Mouse (Mus musculus) lung, postnatal 10 days (tissue): Measurements from ENCODE around the gene Ccdc54.

ENCODE experiments used
- DNase-seq: peaks from one replicate; pipeline ENCODE4 v3.0.0; 2021

Gene Ccdc54

GRCm38 (mm10) chr16:50591054-50591453 is at the start of gene Ccdc54:
Gene Ccdc54 (minus strand): TSS chr16:50591154.
- DNase-seq, result no peak

DNA sequence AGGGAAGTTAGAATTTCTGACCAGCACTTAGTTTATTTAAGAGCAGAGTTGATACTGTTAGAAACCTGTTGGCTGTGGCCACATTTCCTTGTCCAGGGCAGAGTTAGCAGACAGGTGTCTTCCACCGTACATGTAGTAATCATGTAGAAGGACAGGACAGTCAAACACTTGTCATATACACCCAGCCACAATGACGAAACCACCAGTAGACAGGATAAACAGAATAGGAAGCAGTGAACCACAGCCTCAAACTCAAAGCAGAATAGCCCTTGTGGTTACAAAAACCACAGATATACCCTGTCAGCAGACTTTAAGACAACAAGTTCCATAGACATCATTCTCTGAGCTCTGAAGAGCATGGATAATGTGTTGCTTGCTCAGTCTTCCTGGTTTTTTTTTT is 41.6 kb upstream of the Ccdc54 start:
- no peak for DNase-seq

DNA sequence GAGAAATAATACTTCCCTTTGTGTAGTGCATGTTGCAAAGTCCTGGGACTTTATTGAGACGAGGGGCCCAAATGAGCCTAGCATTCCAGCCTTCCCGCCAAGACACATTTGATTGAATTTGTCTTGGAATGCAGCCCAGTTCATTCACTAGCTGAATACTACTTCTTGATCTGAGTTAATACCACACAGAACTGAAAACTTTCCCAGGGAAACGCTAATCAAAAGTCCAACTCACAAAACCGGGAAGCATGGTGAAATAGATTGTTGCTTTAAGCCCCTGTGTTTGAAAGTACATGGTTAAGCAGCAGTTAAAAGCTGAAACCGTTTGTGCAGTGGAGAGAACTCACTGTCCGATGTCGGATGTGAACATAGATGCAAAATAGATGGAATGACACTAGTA is 24.6 kb upstream of the Ccdc54 start:
- DNase-seq, result no peak

GRCm38 (mm10) chr16:50612944-50613343 is 22.0 kb upstream of the Ccdc54 start:
- DNase-seq, result no peak

DNA sequence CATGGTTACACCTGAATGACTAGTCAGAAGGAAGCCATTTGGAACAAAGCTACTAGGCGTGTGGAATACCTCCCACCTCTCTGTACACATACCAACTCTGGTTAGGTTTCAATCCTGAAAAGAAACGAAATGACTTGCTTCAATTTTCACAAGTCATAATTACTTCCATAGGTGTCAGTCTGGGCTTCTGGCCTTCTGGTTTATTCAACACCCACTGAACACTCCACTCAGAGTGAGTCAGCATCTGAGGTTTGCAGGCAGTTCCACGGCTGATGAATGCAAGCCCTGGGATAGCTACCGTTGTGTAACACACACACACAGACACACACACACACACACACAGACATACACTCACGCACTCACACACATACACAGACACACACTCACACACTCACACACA is 19.6 kb upstream of the Ccdc54 start:
- DNase-seq, result no peak

DNA sequence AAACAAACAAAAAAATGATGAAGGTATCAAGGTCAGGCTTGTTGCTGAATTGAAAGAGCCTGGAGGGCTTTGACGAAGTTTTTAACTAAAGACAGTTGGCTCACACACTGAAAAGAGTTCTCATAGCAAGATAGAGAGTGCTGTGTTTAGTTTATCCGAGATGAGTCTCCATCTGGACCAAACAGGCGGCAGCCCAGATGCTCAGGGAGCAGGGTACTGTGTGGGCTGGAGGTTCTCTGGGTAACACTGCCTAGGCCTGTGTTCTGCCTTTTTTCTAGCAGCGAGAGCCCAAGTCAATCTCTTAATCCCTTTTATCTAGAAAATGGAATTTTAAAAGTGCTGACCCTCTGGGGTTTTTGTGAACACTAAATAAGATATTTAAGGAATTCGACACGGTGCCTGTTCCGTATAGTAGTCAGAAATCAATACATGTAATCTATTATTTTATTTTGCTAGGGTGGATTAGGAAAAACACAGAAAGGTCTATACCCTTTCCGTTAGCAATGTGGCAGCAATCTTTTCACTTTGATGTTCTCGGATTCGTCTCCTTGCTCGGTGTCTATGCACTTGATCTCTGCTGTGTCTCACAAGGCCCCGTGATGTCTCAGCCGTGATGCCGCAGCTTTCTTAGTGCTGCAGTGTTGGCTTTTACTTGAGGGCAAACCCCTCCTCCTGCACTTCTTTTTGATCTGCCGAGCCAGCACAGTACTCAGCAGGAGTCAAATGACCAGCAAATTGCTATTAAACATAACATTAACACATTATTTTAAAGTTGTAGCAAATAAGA is 17.0 kb upstream of the Ccdc54 start:
- DNase-seq, result no peak

DNA sequence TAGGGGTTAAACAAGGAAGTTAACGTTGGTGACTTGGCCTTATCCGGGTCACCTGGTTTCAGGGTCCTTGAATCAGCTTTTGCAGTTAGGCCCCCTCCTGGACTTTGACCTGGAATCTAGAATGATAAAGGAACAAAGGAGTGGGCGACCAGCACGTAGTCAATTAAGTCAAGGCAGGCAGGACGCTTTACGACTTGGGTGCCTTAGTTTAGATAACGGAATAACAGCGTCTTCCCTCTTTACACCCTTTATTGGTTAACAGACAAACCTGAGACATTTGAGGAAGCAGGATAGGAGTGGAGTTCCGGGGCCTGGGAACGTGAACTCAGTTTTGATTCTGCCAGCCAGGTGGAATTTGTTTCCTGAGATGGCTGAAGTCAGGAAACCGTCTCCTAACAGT is 13.9 kb upstream of the Ccdc54 start:
- DNase-seq, result no peak

GRCm38 (mm10) chr16:50601947-50602346 is 11.0 kb upstream of the Ccdc54 start:
- no peak for DNase-seq

- no peak for DNase-seq
Measured at GRCm38 (mm10) chr16:50600665-50601064, 9.7 kb upstream of the Ccdc54 start.

DNA sequence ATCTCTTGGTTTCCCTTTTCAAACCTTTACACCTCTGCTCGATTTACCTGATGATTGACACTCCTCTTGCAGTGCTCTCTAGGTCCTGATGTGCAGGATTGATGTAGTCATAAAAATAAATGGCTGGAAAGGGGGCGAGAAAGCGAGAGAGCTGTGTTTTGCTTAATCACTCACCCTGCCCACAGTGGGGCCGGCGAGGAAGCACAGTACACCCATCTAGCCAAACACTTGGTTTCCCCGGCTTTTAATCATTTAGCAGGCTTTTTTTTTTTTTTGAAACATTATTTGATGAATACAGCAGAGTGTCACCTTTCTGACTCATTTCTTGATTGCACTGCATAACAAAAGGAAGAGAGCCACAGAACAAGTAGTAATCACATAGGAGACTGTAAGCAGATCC is 5.7 kb upstream of the Ccdc54 start:
- no peak for DNase-seq

GRCm38 (mm10) chr16:50596171-50596570 is 5.2 kb upstream of the Ccdc54 start:
- DNase-seq, result no peak

- DNase-seq, result no peak
Measured at GRCm38 (mm10) chr16:50594876-50595275, 3.9 kb upstream of the Ccdc54 start.

GRCm38 (mm10) chr16:50593361-50593760 is 2.4 kb upstream of the Ccdc54 start:
- no peak for DNase-seq

GRCm38 (mm10) chr16:50589574-50590151 is 1.3 kb downstream of the Ccdc54 start:
- no peak for DNase-seq

- DNase-seq, result no peak
Measured at GRCm38 (mm10) chr16:50588191-50588590, 2.8 kb downstream of the Ccdc54 start.

DNA sequence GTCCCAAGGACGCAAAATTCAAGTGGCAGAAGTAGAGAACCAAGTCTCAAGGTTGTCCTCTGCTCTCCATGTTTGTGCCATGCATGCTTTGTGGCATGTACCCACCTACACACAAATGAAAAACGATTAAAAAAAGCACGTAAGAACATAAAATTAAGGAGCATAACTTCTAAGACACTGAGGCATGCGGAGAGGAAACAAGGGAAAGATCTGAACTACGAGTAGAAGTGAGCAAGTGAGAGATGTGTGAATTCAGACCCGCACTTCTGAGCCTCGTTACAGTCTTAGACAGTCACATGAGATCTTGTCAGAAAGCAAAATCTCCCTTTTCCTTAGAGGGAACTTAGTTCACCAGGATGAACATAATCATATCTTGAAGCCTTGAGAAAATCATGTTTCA is 3.8 kb downstream of the Ccdc54 start:
- DNase-seq, result no peak

GRCm38 (mm10) chr16:50578361-50578760 is 12.6 kb downstream of the Ccdc54 start:
- DNase-seq, result no peak

GRCm38 (mm10) chr16:50572557-50572956 is 18.4 kb downstream of the Ccdc54 start:
- DNase-seq, result no peak

DNA sequence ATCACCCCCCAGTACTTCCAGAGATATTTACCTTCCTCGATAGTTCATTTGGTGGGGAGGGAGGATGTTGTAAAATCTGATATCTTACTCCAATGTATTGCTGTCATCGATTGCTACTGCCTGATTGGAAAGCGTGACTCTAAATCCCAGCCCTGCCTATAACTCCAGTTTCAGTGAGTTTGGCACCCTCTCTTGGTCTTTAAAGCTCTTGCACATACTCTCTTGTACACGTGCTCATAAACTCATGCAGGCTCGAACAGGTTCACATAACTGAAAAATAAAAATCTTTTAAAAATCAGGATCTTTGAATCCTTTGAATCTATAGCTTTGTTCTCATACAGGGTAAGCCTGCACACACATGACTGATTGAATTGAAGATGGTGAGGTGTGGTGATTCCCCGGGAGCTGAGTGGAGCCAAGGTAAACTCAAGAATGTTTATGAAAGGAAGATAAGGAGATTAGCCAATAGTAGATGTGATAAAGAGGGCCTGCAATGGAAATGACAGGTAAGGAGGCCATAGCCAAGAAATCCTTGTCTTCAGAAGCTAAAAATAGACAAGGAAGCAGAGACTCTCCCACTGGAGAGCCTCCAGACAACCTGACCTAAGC is 31.7 kb downstream of the Ccdc54 start:
- DNase-seq, result no peak

DNA sequence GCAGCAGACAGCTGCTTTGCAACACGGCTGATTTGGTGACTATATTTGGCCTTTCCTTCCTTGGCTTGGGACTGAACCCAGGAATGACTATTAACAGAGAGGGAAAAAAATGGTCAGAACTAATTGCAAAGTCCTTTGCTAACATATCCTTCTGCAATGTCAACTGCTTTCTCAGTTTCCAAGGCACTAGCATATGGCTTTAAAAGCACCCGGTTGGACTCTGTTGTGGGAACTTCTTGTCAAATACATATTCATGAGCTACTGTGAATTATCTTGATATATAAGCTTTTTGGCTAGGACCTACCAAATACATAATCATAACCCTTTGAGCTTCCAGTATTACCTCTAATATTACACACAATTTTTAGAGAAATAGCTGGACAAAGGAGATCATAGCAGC is 37.1 kb downstream of the Ccdc54 start:
- no peak for DNase-seq

DNA sequence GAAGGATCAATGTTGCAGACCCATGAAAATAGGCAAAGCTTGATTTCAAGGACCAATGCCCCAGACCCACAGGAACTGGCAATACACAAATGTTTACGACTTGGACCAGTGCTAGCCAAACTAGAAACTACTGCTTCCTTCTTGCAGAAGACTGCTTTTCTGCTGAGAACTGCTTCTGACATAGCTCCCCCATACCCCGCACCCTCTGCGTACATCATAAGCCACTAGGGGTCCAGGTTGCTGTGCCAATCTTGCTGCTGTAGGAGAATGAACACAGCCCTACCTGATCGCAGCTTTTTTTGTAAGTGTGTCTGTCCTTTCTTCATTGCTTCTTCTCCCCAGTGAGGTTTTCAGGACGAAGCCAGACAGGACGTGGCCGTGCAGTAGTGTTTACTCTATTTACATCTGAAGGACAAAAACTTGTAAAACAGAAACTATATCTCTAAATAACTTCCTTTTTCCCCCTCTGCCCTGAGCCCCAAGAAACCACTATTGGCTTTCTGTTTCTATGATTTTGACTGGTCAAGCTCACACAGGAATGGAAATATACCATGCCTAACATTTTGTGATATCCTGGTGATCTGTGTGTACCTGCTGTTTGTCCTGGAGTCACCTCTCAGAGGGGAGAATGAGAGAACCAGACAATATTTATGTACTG is 39.0 kb downstream of the Ccdc54 start:
- DNase-seq, result no peak

- DNase-seq, result no peak
Measured at GRCm38 (mm10) chr16:50550927-50551326, 40.0 kb downstream of the Ccdc54 start.

- no peak for DNase-seq
Measured at GRCm38 (mm10) chr16:50542554-50543333, 48.2 kb downstream of the Ccdc54 start.
